Mouse (Mus musculus) stomach, embryonic 16.5 days (tissue): ENCODE data around the gene Gpam. TPM values are rescaled to one million over a fixed set of nuclear protein-coding genes. Genes with fewer than 3 reads are reported as not detected.
A peak's percentile ranks its signal among the peaks of the same experiment; 100 is the strongest.
"Not testable (repeated sequence)": the region's sequence is repeated elsewhere in the genome, so short reads cannot be mapped to it uniquely, and the experiment has no call there.

Source experiments
- ATAC-seq: fragments of 200-750 bp; cut with Nextera tagmentation; 2 replicates; pipeline ENCODE4 v1.8.0; 2017; ENCODE audit warnings: moderate number of reproducible peaks, moderate TSS enrichment; ENCODE audit not compliant: insufficient read depth, low FRiP score
- H3K27ac ChIP-seq: fragments of 300-500 bp; sonication (generic); 2 replicates; pipeline ENCODE4 v1.5.1; 2014; ENCODE audit warnings: low read length
- H3K27me3 ChIP-seq: fragments of 300-500 bp; sonication (generic); 2 replicates; pipeline ENCODE4 v1.6.1; 2014; ENCODE audit warnings: low read length, control low read depth, mixed read lengths; ENCODE audit not compliant: control insufficient read depth, insufficient read depth
- H3K36me3 ChIP-seq: fragments of 300-500 bp; sonication (generic); 2 replicates; pipeline ENCODE4 v1.6.1; 2014; ENCODE audit warnings: low read length; ENCODE audit not compliant: control insufficient read depth, insufficient read depth
- H3K4me1 ChIP-seq: fragments of 300-500 bp; sonication (generic); 2 replicates; pipeline ENCODE4 v1.6.1; 2014; ENCODE audit warnings: low read length, control low read depth, mixed read lengths; ENCODE audit not compliant: control insufficient read depth, insufficient read depth
- H3K4me2 ChIP-seq: fragments of 300-500 bp; sonication (generic); 2 replicates; pipeline ENCODE4 v1.6.1; 2014; ENCODE audit warnings: low read depth, low read length, mixed read lengths
- H3K4me3 ChIP-seq: fragments of 300-500 bp; sonication (generic); replicated peaks from 2 replicates; pipeline ENCODE4 v1.5.1; 2014; ENCODE audit warnings: mild to moderate bottlenecking, low read length
- H3K9ac ChIP-seq: fragments of 300-500 bp; sonication (generic); 2 replicates; pipeline ENCODE4 v1.6.1; 2014; ENCODE audit warnings: low read length
- H3K9me3 ChIP-seq: fragments of 300-500 bp; sonication (generic); replicated peaks from 2 replicates; pipeline ENCODE4 v1.6.1; 2016; ENCODE audit warnings: low read length, control low read depth; ENCODE audit not compliant: control insufficient read depth
- WGBS: fragments of 180-500 bp; shearing (Covaris S2); extraction: QIAGEN DNeasy Blood & Tissue Kit; methylation state at CpG from one replicate; pipeline ENCODE4 v1.1.7; 2014; 5-methylcytosine and 5-hydroxymethylcytosine counted together
- polyA plus RNA-seq: library from polyadenylated mRNA; unstranded; fragments of >200 nt; fragmentation: Nextera tagmentation; extraction: Ambion mirVana; gene quantifications from 2 replicates; pipeline ENCODE4 v1.2.1, GENCODE M21; 2015

Gene Gpam
- polyA plus RNA-seq, 1 experiment from 2014 or later = 23.3 TPM

DNA sequence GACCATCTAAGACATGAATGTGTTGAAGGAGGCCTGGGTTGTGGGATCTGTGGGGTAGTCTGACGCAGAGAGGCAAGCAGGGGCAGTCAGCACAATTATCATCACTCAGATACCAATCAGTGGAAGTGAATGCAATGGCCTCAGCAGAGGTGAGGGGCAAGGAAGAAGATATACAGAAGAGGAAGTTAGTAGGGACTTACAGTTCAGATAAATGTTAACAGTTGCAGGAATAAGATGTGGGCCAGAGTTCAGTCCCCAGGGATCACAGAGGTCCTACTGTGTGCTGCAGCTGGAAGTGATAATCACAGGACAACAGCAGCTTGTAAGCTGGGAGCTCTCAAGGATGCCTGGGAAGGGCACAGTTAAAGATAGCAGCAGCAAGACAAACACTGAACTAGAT is 37.1 kb upstream of the Gpam start:
- 71% methylated on average over 1 of the region's 1 CpGs for WGBS
- Histone ChIP-seq H3K27me3 (no peaks in the 10 kb centered on the region), H3K4me1 (no peaks in the 10 kb centered on the region), H3K4me2 (no peak overlapping the region), H3K4me3 (no peak overlapping the region), H3K36me3 (no peaks in the 10 kb centered on the region), H3K9me3 (no peaks in the 10 kb centered on the region), H3K27ac (no peak overlapping the region), H3K9ac (no peak overlapping the region)
- ATAC-seq = no peak

DNA sequence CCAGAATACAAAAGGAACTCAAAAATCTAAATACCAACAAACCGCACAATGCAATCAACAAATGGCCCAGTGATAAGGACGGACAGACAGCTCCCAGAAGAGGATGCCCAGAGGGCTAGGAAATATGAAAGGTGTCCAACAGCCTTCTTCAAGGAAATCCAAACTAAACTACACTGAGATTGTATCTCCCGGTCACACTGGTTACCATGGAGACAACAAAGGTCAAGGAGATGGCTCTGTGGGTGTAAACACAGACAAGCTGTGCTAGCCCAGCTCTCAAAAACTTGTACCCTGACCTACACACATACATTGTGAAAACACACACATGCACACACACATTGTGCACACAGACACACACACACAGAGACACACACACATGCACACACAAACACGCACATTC is 35.2 kb upstream of the Gpam start:
- no peak overlapping the region for H3K27ac ChIP-seq
- no peak for ATAC-seq
- 66% methylated on average over 4 of the region's 4 CpGs for WGBS

DNA sequence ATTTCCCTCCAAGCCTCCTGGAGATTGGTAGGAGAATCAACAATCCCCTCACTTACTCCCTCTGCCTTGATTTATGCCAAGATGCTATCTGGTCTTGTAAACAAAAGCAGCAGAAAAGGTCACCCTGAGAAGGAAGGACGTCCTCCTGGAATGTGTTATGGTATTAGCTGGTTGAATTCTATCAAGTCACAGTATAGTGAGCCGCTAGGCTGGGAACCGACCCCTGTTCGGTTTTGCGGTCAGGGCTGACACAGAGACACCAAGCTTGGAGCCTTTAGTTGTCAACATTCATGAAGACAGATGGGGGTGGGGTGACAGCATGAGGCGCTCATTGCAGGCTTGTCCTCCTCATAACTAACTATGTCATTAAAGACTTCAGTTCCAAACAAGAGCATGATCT is 32.8 kb upstream of the Gpam start:
- Histone ChIP-seq H3K9ac (no peak overlapping the region), H3K4me1 (no peaks in the 10 kb centered on the region), H3K27me3 (no peaks in the 10 kb centered on the region), H3K27ac (no peak overlapping the region), H3K9me3 (no peaks in the 10 kb centered on the region), H3K4me3 (no peak overlapping the region), H3K36me3 (no peaks in the 10 kb centered on the region), H3K4me2 (no peak overlapping the region)
- no peak for ATAC-seq
- 44% methylated on average over 6 of the region's 6 CpGs for WGBS

More for the DNA sequence above, 35.2 kb upstream of the Gpam start:
- Histone ChIP-seq H3K9me3 (no peaks in the 10 kb centered on the region), H3K36me3 (no peaks in the 10 kb centered on the region), H3K4me3 (no peak overlapping the region), H3K9ac (no peak overlapping the region), H3K27me3 (no peaks in the 10 kb centered on the region), H3K4me1 (no peaks in the 10 kb centered on the region), H3K4me2 (no peak overlapping the region)

DNA sequence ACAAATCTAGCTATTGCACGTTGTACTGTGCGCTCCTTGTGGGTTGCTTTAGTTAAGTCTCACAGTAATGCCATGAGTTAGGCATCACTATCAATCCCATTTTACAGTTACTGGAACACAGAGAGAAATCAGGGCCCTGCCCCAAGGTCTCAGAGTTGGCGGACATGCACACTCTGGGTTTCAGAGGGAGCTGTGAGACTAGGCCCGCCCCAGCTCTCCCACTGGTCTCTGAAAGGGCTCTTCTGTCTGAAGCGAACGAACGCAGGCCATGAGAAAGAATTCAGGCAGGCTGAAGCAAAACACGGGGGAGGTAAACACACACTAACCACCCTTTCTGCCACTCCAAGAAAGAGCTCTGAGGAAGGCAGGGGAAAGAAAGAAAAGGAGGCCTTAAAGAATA is 31.6 kb upstream of the Gpam start:
- Histone ChIP-seq H3K4me3 (no peak overlapping the region), H3K27ac (no peak overlapping the region), H3K4me2 (no peak overlapping the region), H3K9ac (no peak overlapping the region), H3K9me3 (no peaks in the 10 kb centered on the region), H3K4me1 (no peaks in the 10 kb centered on the region), H3K36me3 (no peaks in the 10 kb centered on the region), H3K27me3 (no peaks in the 10 kb centered on the region)
- WGBS = 57% methylated on average over 8 of the region's 8 CpGs
- no peak for ATAC-seq

DNA sequence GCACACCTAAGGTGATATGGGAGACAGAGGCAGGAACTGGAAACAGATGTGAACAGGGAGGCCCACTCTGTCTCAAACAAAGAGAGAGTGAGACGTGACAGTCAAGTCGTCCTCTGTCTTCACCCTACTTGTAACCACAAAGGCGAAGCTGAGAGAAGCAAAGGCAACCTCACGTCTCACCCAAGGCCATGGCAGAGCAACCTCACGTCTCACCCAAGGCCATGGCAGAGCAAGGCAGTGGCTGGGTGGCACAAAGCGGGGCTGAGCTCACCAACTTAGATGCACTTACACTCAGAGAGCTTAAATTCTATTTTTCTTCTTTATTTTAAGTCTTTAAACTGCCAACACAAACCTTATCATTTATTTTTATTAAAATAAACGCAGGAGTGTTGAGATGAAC is 30.0 kb upstream of the Gpam start:
- Histone ChIP-seq H3K9ac (no peak overlapping the region), H3K4me3 (no peak overlapping the region), H3K36me3 (no peaks in the 10 kb centered on the region), H3K27me3 (no peaks in the 10 kb centered on the region), H3K27ac (no peak overlapping the region), H3K4me1 (no peaks in the 10 kb centered on the region), H3K4me2 (no peak overlapping the region), H3K9me3 (no peaks in the 10 kb centered on the region)
- no peak for ATAC-seq
- WGBS = 88% methylated on average over 7 of the region's 7 CpGs

DNA sequence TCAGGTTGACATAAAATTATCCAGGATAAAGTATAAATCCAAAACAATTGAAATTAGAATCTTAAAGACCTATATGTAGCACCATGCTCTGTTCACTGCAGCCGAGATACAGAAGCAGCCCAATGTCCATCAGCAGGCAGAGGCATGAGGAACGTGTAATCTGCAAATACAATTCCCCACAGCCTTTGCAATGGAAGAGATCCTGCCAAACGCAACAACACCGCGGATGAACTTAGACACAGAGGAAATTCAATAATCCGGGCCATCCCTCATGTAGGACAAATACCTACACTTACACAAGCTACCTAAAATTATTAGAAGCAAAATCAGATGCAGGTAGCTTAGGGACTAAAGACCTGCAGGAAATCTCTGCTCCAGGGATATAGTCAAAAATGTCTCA is 25.9 kb upstream of the Gpam start:
- ATAC-seq = no peak
- Histone ChIP-seq H3K36me3 (no peaks in the 10 kb centered on the region), H3K27me3 (no peaks in the 10 kb centered on the region), H3K4me1 (no peaks in the 10 kb centered on the region), H3K27ac (no peak overlapping the region), H3K9me3 (no peaks in the 10 kb centered on the region), H3K9ac (no peak overlapping the region), H3K4me2 (no peak overlapping the region), H3K4me3 (no peak overlapping the region)
- whole genome bisulfite sequencing = 87% methylated on average over 6 of the region's 6 CpGs

DNA sequence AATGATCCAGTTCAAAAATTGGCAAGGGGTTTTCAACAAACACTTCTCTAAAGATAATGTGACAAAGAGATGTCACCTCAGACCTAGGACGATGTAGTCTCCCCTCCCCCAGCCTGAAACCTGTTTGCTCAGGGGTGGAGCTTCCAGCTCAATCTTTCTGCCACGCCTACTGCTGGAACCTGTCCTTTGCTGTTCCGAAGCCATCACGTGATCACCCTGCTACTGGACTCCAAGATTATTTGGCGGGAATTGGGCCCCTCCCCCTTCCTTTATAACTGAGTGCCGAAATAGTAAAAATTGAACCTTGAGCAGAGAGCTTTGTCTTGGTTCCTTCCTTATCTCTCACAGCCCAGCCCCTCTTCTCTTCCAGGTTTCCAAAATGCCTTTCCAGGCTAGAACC is 25.2 kb upstream of the Gpam start:
- not testable (repeated sequence) for H3K4me3 ChIP-seq, H3K27ac ChIP-seq, H3K4me1 ChIP-seq, H3K27me3 ChIP-seq, H3K9me3 ChIP-seq, ATAC-seq, H3K4me2 ChIP-seq, H3K9ac ChIP-seq, H3K36me3 ChIP-seq
- WGBS = 57% methylated on average over 6 of the region's 6 CpGs

DNA sequence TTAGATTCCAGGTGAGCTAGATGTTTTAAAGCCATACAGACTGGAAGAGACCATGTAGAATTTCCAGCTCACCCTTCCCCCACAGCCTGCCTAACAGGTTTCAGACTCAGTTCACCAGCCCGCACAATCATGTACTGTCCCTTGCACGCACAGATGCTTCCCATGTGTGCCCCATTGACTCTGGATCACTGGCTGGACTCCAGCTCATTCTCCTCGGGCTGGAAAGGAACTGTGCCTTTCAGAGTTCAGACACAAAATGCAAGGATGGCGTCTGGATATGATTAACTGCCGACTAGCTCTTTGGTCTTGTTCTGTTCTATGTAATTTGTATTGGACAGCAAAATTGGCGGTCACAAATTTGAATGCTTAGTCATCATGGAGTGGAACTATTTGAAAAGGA is 22.6 kb upstream of the Gpam start:
- Histone ChIP-seq H3K9me3 (no peaks in the 10 kb centered on the region), H3K4me1 (peaks cover 5% of the 10 kb centered on the region; the same call in 1 of the 2 replicates), H3K4me2 (no peak overlapping the region), H3K9ac (no peak overlapping the region), H3K27ac (no peak overlapping the region), H3K27me3 (no peaks in the 10 kb centered on the region), H3K36me3 (no peaks in the 10 kb centered on the region), H3K4me3 (no peak overlapping the region)
- ATAC-seq = no peak
- WGBS = 63% methylated on average over 6 of the region's 6 CpGs

DNA sequence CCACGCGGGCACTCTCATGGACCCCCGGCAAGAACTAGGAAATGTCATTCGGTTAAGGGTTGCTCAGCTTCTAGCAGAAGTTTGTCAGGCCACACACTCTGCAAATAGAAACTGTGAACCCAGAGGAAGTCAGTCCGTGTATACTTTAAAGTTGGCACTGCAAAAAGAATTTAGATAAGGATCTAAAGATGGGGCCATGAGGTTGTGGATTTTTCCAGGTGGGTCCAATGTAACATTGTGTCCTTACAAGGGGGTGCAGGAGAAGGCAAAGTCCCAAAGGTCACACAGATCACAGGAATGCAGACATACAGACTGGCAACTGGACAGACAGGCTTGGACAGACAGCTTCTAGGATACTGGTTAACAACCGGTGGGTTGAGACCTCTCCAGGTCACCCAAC is 21.1 kb upstream of the Gpam start:
- H3K27me3 ChIP-seq = no peaks in the 10 kb centered on the region
- no peak overlapping the region for H3K27ac ChIP-seq
- H3K4me3 ChIP-seq = no peak overlapping the region
- ATAC-seq = 0 out of 2 replicates have a peak, but pooled peaks have one; percentile 27
- H3K9me3 ChIP-seq = no peaks in the 10 kb centered on the region
- H3K36me3 ChIP-seq = no peaks in the 10 kb centered on the region
- WGBS = 60% methylated on average over 6 of the region's 6 CpGs
- H3K4me2 ChIP-seq = no peak overlapping the region
- peaks cover 5% of the 10 kb centered on the region; the same call in 1 of the 2 replicates for H3K4me1 ChIP-seq
- H3K9ac ChIP-seq = no peak overlapping the region

DNA sequence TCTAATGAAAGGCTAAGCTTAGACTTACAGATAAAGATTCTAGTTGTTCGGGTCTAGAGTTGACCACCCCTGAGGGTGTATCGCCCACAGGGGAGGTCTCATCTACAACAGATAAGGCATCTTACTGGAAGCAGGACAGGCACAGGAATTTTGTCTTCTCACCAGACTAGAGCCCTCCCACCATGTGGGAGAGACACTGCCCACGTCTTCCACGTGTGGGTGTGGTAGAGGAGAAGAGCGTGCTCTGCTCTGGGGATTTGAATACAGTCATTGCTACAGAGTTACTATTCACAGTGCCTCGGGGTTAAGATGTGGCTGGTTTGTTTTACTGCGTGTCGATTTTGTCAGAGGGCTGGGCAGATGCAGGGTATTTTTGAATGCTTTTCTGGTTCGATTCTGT is 20.5 kb upstream of the Gpam start:
- WGBS = 56% methylated on average over 9 of the region's 9 CpGs
- ATAC-seq = no peak
- no peaks in the 10 kb centered on the region for H3K9me3 ChIP-seq

More for the DNA sequence above, 20.5 kb upstream of the Gpam start:
- H3K36me3 ChIP-seq = no peaks in the 10 kb centered on the region
- H3K4me2 ChIP-seq = no peak overlapping the region
- no peak overlapping the region for H3K4me3 ChIP-seq
- H3K27me3 ChIP-seq = no peaks in the 10 kb centered on the region
- H3K27ac ChIP-seq = no peak overlapping the region
- H3K9ac ChIP-seq = no peak overlapping the region
- peaks cover 5% of the 10 kb centered on the region; the same call in 1 of the 2 replicates for H3K4me1 ChIP-seq
